Mouse (Mus musculus): Measurements from ENCODE around the gene Wnt9a. TPM values are rescaled to one million over a fixed set of nuclear protein-coding genes. Genes with fewer than 3 reads are reported as not detected.

Gene Wnt9a
- polyA plus RNA-seq, 1 experiment, result not detected

DNA sequence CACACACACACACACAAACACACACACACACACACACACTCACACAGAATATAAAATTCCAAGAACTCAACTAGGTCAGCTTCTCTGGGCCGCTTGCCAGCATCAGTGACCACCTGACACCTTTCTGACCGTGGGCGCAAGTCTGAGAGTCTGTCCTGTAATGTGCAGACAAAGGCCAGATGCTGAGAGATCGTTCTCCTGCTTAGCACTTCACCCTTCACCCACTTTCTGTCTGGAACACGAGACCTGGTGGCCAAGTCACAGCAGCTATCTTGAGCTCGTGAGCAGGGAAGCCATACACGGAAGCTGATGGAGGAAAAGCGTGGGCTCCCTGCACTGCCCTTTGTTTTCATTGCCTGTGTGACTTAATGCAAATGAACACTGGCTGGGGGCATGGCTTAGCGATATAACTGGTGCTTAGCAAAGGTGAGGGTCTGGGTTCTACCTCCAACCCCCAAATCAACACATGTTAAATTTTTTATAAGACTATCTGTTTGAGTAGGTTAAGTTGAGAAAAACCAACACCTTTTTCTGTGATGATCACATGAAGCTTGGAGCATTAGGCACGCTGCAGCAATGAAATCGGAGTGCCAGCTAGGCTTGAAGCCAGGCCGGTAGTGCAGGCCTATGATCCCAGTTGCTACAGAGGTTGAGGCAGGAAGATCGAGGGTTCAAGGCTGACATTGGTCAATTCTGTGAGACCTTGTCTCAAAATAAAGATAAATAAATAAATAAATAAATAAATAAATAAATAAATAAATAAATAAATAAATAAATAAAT lies 31.4 kb downstream of the Wnt9a start:
- TF ChIP-seq CTCF (IDR thresholded peaks at IDR 0.05; ENCODE audit: insufficient read depth, low read depth, low read length), result no peak
- TF ChIP-seq POLR2A (IDR thresholded peaks at IDR 0.05; ENCODE audit: insufficient read depth, low read depth, low read length), result no peak
- 61% methylated on average over 13 of the region's 13 CpGs for WGBS
- Histone ChIP-seq H3K4me1 (ENCODE audit: control insufficient read depth, insufficient read depth, low read length) (peaks cover 16% of the 10 kb centered on the region), H3K27ac (ENCODE audit: insufficient read depth, low read depth, low read length) (no peak overlapping the region), H3K4me3 (ENCODE audit: insufficient read depth, low read depth, low read length) (no peak overlapping the region)

- WGBS, result 90% methylated on average over 2 of the region's 2 CpGs
- peaks cover 12% of the 10 kb centered on the region for H3K4me1 ChIP-seq (ENCODE audit: control insufficient read depth, insufficient read depth, low read length)
- H3K27ac ChIP-seq (ENCODE audit: insufficient read depth, low read depth, low read length), result no peak overlapping the region
- H3K4me3 ChIP-seq (ENCODE audit: insufficient read depth, low read depth, low read length), result no peak overlapping the region
- TF ChIP-seq CTCF (IDR thresholded peaks at IDR 0.05; ENCODE audit: insufficient read depth, low read depth, low read length), result no peak
- no peak for TF ChIP-seq POLR2A (IDR thresholded peaks at IDR 0.05; ENCODE audit: insufficient read depth, low read depth, low read length)
Measured at GRCm38 (mm10) chr11:59338736-59339120, 32.0 kb downstream of the Wnt9a start.

GRCm38 (mm10) chr11:59342956-59343355 lies 36.2 kb downstream of the Wnt9a start:
- Histone ChIP-seq H3K27ac (ENCODE audit: insufficient read depth, low read depth, low read length) (no peak overlapping the region), H3K4me1 (ENCODE audit: control insufficient read depth, insufficient read depth, low read length) (peaks cover 12% of the 10 kb centered on the region), H3K4me3 (ENCODE audit: insufficient read depth, low read depth, low read length) (no peak overlapping the region)
- 78% methylated on average over 5 of the region's 5 CpGs for WGBS
- TF ChIP-seq CTCF (IDR thresholded peaks at IDR 0.05; ENCODE audit: insufficient read depth, low read depth, low read length) (no peak), POLR2A (IDR thresholded peaks at IDR 0.05; ENCODE audit: insufficient read depth, low read depth, low read length) (no peak)

DNA sequence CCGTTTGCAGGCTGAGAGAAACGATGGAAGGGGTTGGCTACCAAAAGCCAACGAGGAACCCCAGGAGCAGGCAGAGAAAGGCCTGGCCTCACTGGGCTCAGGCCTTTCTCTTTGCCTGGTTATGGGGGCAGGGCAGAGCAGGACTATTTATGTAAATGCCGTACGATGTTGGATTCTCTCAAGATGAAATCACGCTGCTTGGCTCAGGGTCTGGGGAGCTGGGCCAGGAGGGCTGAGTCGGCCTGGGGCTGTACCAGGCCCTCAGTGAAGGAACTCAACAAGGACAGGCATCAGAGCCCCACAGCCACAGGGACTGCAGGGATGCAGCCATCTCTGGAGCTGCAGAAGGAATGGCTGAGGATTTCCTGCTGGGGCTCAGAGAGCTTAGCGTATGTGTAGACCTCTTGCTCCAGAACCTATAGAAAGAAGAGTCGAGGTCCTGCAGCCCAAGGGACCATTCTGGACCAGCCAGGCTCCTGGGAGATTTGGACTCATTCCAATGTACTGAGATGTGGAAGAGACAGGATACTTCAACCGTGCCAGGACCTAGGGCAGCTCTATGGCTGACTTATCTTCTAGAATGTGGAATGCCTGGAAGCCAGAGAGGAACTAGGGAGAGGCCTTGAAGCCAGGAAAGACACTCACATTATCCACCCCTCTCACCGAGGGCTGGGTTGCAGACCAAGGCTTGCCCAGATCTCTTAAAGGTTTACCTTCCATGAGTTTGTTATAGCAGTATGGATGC lies 39.6 kb downstream of the Wnt9a start:
- no peak for TF ChIP-seq CTCF (IDR thresholded peaks at IDR 0.05; ENCODE audit: insufficient read depth, low read depth, low read length)
- no peak for TF ChIP-seq POLR2A (IDR thresholded peaks at IDR 0.05; ENCODE audit: insufficient read depth, low read depth, low read length)
- peaks cover 10% of the 10 kb centered on the region; the same call in 1 of the 2 replicates for H3K4me1 ChIP-seq (ENCODE audit: control insufficient read depth, insufficient read depth, low read length)
- no peak overlapping the region for H3K4me3 ChIP-seq (ENCODE audit: insufficient read depth, low read depth, low read length)
- no peak overlapping the region for H3K27ac ChIP-seq (ENCODE audit: insufficient read depth, low read depth, low read length)
- WGBS, result 45% methylated on average over 11 of the region's 11 CpGs

DNA sequence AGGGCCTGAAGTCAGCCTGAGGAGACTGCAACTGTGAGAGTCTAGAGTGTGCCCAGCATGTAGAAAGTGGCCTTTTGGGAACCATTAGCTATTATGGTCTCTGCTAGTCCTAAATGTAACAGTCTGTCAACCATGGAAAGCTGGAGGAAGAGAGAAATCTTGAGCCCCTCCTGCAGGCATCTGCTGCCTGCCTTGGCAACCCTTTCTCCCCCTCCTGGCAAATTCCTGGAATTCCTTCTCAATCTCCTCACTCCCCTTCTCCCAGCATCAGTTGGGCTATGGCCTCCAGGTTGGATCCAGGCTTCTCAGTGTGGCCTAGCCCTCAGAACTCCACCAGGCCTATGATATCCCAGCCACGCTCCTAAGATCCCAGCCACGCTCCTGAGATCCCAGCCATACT lies 43.6 kb downstream of the Wnt9a start:
- TF ChIP-seq POLR2A (IDR thresholded peaks at IDR 0.05; ENCODE audit: insufficient read depth, low read depth, low read length) (no peak), CTCF (IDR thresholded peaks at IDR 0.05; ENCODE audit: insufficient read depth, low read depth, low read length) (no peak)
- H3K4me3 ChIP-seq (ENCODE audit: insufficient read depth, low read depth, low read length), result no peak overlapping the region
- WGBS, result 95% methylated on average over 2 of the region's 2 CpGs
- H3K4me1 ChIP-seq (ENCODE audit: control insufficient read depth, insufficient read depth, low read length), result peaks cover 19% of the 10 kb centered on the region
- H3K27ac ChIP-seq (ENCODE audit: insufficient read depth, low read depth, low read length), result no peak overlapping the region

GRCm38 (mm10) chr11:59354793-59355192 lies 48.1 kb downstream of the Wnt9a start:
- Histone ChIP-seq H3K4me1 (ENCODE audit: control insufficient read depth, insufficient read depth, low read length) (peaks cover 9% of the 10 kb centered on the region), H3K27ac (ENCODE audit: insufficient read depth, low read depth, low read length) (no peak overlapping the region), H3K4me3 (ENCODE audit: insufficient read depth, low read depth, low read length) (no peak overlapping the region)
- WGBS, result 59% methylated on average over 4 of the region's 4 CpGs
- TF ChIP-seq CTCF (IDR thresholded peaks at IDR 0.05; ENCODE audit: insufficient read depth, low read depth, low read length), result no peak
- TF ChIP-seq POLR2A (IDR thresholded peaks at IDR 0.05; ENCODE audit: insufficient read depth, low read depth, low read length), result no peak

GRCm38 (mm10) chr11:59356874-59357289 lies 50.2 kb downstream of the Wnt9a start:
- peaks cover 9% of the 10 kb centered on the region for H3K4me1 ChIP-seq (ENCODE audit: control insufficient read depth, insufficient read depth, low read length)
- 81% methylated on average over 11 of the region's 11 CpGs for WGBS
- H3K27ac ChIP-seq (ENCODE audit: insufficient read depth, low read depth, low read length), result no peak overlapping the region
- no peak overlapping the region for H3K4me3 ChIP-seq (ENCODE audit: insufficient read depth, low read depth, low read length)
- TF ChIP-seq CTCF (IDR thresholded peaks at IDR 0.05; ENCODE audit: insufficient read depth, low read depth, low read length) (no peak), POLR2A (IDR thresholded peaks at IDR 0.05; ENCODE audit: insufficient read depth, low read depth, low read length) (no peak)

DNA sequence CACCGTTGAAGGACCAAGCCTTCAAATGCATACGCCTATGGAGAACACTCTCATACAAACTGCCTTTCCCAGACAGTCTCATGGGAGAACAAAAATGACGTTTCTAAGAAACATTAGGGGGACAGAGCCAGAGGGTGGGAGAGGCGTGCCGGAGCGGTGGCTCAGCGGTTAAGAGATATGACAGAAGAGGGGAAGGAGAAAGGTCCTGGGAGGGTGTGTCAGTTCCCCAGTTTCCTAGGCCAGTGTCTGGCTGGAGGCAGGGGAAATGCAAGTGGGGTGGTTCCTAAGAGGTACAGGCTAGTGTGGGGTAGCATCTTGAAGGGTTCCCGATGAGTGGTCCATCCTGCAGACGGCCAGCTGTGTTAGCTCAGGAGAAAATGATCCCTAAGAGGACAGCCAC lies 54.6 kb downstream of the Wnt9a start:
- peaks cover 10% of the 10 kb centered on the region for H3K4me1 ChIP-seq (ENCODE audit: control insufficient read depth, insufficient read depth, low read length)
- H3K4me3 ChIP-seq (ENCODE audit: insufficient read depth, low read depth, low read length), result no peak overlapping the region
- no peak overlapping the region for H3K27ac ChIP-seq (ENCODE audit: insufficient read depth, low read depth, low read length)
- WGBS, result 91% methylated on average over 9 of the region's 9 CpGs
- TF ChIP-seq POLR2A (IDR thresholded peaks at IDR 0.05; ENCODE audit: insufficient read depth, low read depth, low read length), result no peak
- TF ChIP-seq CTCF (IDR thresholded peaks at IDR 0.05; ENCODE audit: insufficient read depth, low read depth, low read length), result no peak

DNA sequence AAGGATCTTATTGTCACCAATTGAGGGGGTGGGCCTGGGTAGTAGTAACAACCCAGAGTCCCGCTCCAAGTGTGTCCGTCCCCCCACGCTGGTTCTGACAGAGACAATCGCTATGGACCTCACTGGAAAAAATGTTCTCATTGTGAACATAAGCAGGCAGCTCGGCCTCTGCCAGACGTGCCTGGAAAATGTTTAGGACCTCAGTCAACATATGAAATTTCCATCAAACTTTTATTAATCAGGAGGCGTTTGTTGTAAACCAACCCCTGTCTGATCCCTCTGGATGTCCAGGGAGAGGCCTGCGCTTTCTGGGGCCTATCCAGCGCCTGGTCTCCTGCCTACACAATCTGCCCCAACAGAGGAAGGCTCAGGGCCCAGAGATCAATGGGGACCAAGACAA lies 57.3 kb downstream of the Wnt9a start:
- TF ChIP-seq POLR2A (IDR thresholded peaks at IDR 0.05; ENCODE audit: insufficient read depth, low read depth, low read length) (no peak), CTCF (IDR thresholded peaks at IDR 0.05; ENCODE audit: insufficient read depth, low read depth, low read length) (no peak)
- peaks cover 16% of the 10 kb centered on the region for H3K4me1 ChIP-seq (ENCODE audit: control insufficient read depth, insufficient read depth, low read length)
- WGBS, result 85% methylated on average over 9 of the region's 9 CpGs
- H3K27ac ChIP-seq (ENCODE audit: insufficient read depth, low read depth, low read length), result no peak overlapping the region
- no peak overlapping the region for H3K4me3 ChIP-seq (ENCODE audit: insufficient read depth, low read depth, low read length)
